Mouse (Mus musculus): ENCODE measurements around the gene Dicer1.

Dicer1 gene

GRCm38 (mm10) chr12:104677371-104677924 is 74.3 kb downstream of the Dicer1 start:
- DNase-seq (ENCODE audit: low read depth, low spot score): no peak

- DNase-seq (ENCODE audit: low read depth, low spot score): no peak
Measured at GRCm38 (mm10) chr12:104676535-104677370, 75.0 kb downstream of the Dicer1 start.

GRCm38 (mm10) chr12:104672976-104673375 is 78.8 kb downstream of the Dicer1 start:
- DNase-seq (ENCODE audit: low read depth, low spot score): no peak

- no peak for DNase-seq (ENCODE audit: low read depth, low spot score)
Measured at GRCm38 (mm10) chr12:104672406-104672805, 79.3 kb downstream of the Dicer1 start.

- no peak for DNase-seq (ENCODE audit: low read depth, low spot score)
Measured at GRCm38 (mm10) chr12:104667846-104668245, 83.9 kb downstream of the Dicer1 start.

GRCm38 (mm10) chr12:104665951-104666350 is 85.8 kb downstream of the Dicer1 start:
- no peak for DNase-seq (ENCODE audit: low read depth, low spot score)

GRCm38 (mm10) chr12:104665521-104665920 is 86.2 kb downstream of the Dicer1 start:
- DNase-seq (ENCODE audit: low read depth, low spot score): no peak

GRCm38 (mm10) chr12:104656146-104656545 is 95.6 kb downstream of the Dicer1 start:
- no peak for DNase-seq (ENCODE audit: low read depth, low spot score)

GRCm38 (mm10) chr12:104655006-104655405 is 96.7 kb downstream of the Dicer1 start:
- DNase-seq (ENCODE audit: low read depth, low spot score): no peak

GRCm38 (mm10) chr12:104652021-104652420 is 99.7 kb downstream of the Dicer1 start:
- DNase-seq (ENCODE audit: low read depth, low spot score): no peak

- no peak for DNase-seq (ENCODE audit: low read depth, low spot score)
Measured at GRCm38 (mm10) chr12:104651269-104651668, 100.5 kb downstream of the Dicer1 start.

- no peak for DNase-seq (ENCODE audit: low read depth, low spot score)
Measured at GRCm38 (mm10) chr12:104650510-104651260, 101.1 kb downstream of the Dicer1 start.

GRCm38 (mm10) chr12:104648366-104648765 is 103.4 kb downstream of the Dicer1 start:
- no peak for DNase-seq (ENCODE audit: low read depth, low spot score)

GRCm38 (mm10) chr12:104642337-104642736 is 109.4 kb downstream of the Dicer1 start:
- no peak for DNase-seq (ENCODE audit: low read depth, low spot score)

GRCm38 (mm10) chr12:104640934-104641333 is 110.8 kb downstream of the Dicer1 start:
- no peak for DNase-seq (ENCODE audit: low read depth, low spot score)

- no peak for DNase-seq (ENCODE audit: low read depth, low spot score)
Measured at GRCm38 (mm10) chr12:104638156-104638555, 113.6 kb downstream of the Dicer1 start.

Measured in brain, embryonic 18.5 days (tissue).